Mouse (Mus musculus) frontal cortex, adult 2 months (tissue): ENCODE data around the gene Hid1. TPM values are rescaled to one million over a fixed set of nuclear protein-coding genes. Genes with fewer than 3 reads are reported as not detected.

Experiments used
- polyA plus RNA-seq: library from polyadenylated mRNA; depleted of rRNA; stranded (reverse); fragments of >200 nt; gene quantifications from 2 replicates; pipeline ENCODE4 v1.2.3, GENCODE M21; 2012; rRNA removed

Hid1 gene
- polyA plus RNA-seq, 1 experiment, result 106 TPM

Other genes with a start within 250 kb of the Hid1 start
- 0.12 and 0.29 TPM in 2 replicates for gene Cd300lf, start 233.8 kb downstream of the Hid1 start, polyA plus RNA-seq
- 85.4 and 93.7 TPM in 2 replicates for gene Slc9a3r1, start 204.4 kb downstream of the Hid1 start, polyA plus RNA-seq
- gene Tmem104, start 180.3 kb downstream of the Hid1 start, polyA plus RNA-seq, result 10.2 and 10.4 TPM in 2 replicates
- gene Nat9, start 179.9 kb downstream of the Hid1 start, polyA plus RNA-seq, result 36.2 and 36.9 TPM in 2 replicates
- 55.1 and 55.6 TPM in 2 replicates for gene Grin2c, start 100.5 kb downstream of the Hid1 start, polyA plus RNA-seq
- 33.1 and 34.4 TPM in 2 replicates for gene Fdxr, start 90.7 kb downstream of the Hid1 start, polyA plus RNA-seq
- gene Fads6, start 70.1 kb downstream of the Hid1 start, polyA plus RNA-seq, result 13.2 and 13.9 TPM in 2 replicates
- 14.6 and 19.2 TPM in 2 replicates for gene Otop2, start 60.6 kb downstream of the Hid1 start, polyA plus RNA-seq
- 7.8 and 8.6 TPM in 2 replicates for gene Ush1g, start 45.7 kb downstream of the Hid1 start, polyA plus RNA-seq
- 0.30 and 0.34 TPM in 2 replicates for gene Otop3, start 33.0 kb downstream of the Hid1 start, polyA plus RNA-seq
- 22.7 and 23.1 TPM in 2 replicates for gene Cdr2l, start 14.2 kb upstream of the Hid1 start, polyA plus RNA-seq
- 129 and 134 TPM in 2 replicates for gene Mrpl58, start 36.0 kb upstream of the Hid1 start, polyA plus RNA-seq
- gene Atp5h, start 52.2 kb upstream of the Hid1 start, polyA plus RNA-seq, result 785 and 842 TPM in 2 replicates
- gene Kctd2, start 52.4 kb upstream of the Hid1 start, polyA plus RNA-seq, result 71.8 and 78.7 TPM in 2 replicates
- gene Trim80, start 72.8 kb upstream of the Hid1 start, polyA plus RNA-seq, result 0.06 and 0.17 TPM in 2 replicates
- 0.06 TPM in 1 of 2 replicates, not detected in the other for gene Slc16a5, start 94.7 kb upstream of the Hid1 start, polyA plus RNA-seq
- gene Armc7, start 107.9 kb upstream of the Hid1 start, polyA plus RNA-seq, result 9.9 TPM in 2 replicates
- 73.9 and 74.9 TPM in 2 replicates for gene Nt5c, start 124.1 kb upstream of the Hid1 start, polyA plus RNA-seq
- gene Jpt1, start 146.6 kb upstream of the Hid1 start, polyA plus RNA-seq, result 209 and 216 TPM in 2 replicates
- 365 and 405 TPM in 2 replicates for gene Sumo2, start 168.5 kb upstream of the Hid1 start, polyA plus RNA-seq
- 71.0 and 72.9 TPM in 2 replicates for gene Nup85, start 196.7 kb upstream of the Hid1 start, polyA plus RNA-seq
- gene Mrps7, start 236.2 kb upstream of the Hid1 start, polyA plus RNA-seq, result 40.7 and 42.9 TPM in 2 replicates
- 61.7 and 65.1 TPM in 2 replicates for gene Gga3, start 236.3 kb upstream of the Hid1 start, polyA plus RNA-seq
- 36.3 and 38.9 TPM in 2 replicates for gene Mif4gd, start 245.2 kb upstream of the Hid1 start, polyA plus RNA-seq